Mouse (Mus musculus) left cerebral cortex, postnatal 10 days (tissue): ENCODE data around the gene Cops7a. TPM values are rescaled to one million over a fixed set of nuclear protein-coding genes. Genes with fewer than 3 reads are reported as not detected.
A peak's percentile ranks its signal among the peaks of the same experiment; 100 is the strongest.

Experiments
- DNase-seq, 2 experiments: peaks; one replicate each; pipeline ENCODE4 v3.0.0; 2021 to 2022; ENCODE audit warnings: low spot score in 2 of 2, mixed read lengths in 1 of 2; ENCODE audit errors: extremely low spot score in 1 of 2
- intact Hi-C: fragments of 180-260 bp; cut with DNase I; formaldehyde crosslinking; loops from one replicate; pipeline ENCODE4 v1.15.1; 2025
- total RNA-seq, 2 experiments: library from RNA; stranded (reverse); gene quantifications; 2 replicates each; pipeline ENCODE4 v1.2.3; 2021

Cops7a gene
- total RNA-seq, 2 experiments from 2014 or later = 115 to 116 TPM

DNA sequence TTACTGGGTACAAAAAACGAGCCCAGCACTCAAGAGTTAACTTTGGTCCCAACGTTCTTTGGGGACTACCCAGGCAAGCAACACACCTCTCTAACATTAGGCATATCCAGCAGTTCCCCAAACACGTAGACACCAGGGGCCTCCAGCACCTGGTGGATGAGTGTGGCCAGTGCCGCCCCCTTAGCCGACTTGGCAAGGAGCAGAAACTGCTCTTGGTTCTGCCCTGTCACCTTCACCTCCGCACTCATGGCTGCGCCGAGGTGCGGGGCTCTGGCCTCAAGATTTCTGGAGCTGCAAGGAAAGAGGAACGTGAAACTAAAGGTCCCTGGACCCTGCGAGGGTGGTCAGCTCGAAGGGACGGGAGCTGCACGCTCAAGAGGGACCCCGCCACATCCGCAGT is 700 bp downstream of the Cops7a start:
- intact Hi-C loops = no loop called here
- DNase-seq = no peak

DNA sequence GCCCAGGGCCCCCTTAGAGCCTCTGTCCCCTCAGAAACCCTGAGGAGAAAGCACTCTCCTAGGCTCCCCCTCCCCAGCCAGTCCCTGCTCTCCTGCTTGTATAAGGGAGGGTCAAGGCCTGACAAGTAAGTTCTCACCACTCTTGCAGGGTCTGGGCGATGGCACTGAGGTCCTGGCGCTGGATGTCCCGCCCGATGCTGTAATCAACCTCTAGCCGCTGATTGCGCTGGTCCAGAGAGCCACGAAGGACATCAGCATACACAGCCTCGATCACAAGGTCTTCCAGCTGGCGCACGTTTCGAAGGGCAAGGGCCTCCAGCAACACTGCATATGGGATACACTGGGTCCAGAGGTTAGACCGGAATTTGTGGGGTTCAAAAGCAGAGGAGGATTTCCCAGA is 4.3 kb downstream of the Cops7a start:
- intact Hi-C loops = no loop called here

GRCm38 (mm10) chr6:124959960-124960359 is 5.4 kb downstream of the Cops7a start:
- intact Hi-C loops = no loop called here

More for the DNA sequence above, 4.3 kb downstream of the Cops7a start:
- DNase-seq = peak in 1 of 2 experiments; percentile 26

GRCm38 (mm10) chr6:124958127-124958526 is 7.2 kb downstream of the Cops7a start:
- intact Hi-C loops = no loop called here
- DNase-seq = no peak

More at GRCm38 (mm10) chr6:124959960-124960359, 5.4 kb downstream of the Cops7a start:
- no peak for DNase-seq

- no peak for DNase-seq
- intact Hi-C loops = no loop called here
Measured at GRCm38 (mm10) chr6:124955212-124955611, 10.1 kb downstream of the Cops7a start.

DNA sequence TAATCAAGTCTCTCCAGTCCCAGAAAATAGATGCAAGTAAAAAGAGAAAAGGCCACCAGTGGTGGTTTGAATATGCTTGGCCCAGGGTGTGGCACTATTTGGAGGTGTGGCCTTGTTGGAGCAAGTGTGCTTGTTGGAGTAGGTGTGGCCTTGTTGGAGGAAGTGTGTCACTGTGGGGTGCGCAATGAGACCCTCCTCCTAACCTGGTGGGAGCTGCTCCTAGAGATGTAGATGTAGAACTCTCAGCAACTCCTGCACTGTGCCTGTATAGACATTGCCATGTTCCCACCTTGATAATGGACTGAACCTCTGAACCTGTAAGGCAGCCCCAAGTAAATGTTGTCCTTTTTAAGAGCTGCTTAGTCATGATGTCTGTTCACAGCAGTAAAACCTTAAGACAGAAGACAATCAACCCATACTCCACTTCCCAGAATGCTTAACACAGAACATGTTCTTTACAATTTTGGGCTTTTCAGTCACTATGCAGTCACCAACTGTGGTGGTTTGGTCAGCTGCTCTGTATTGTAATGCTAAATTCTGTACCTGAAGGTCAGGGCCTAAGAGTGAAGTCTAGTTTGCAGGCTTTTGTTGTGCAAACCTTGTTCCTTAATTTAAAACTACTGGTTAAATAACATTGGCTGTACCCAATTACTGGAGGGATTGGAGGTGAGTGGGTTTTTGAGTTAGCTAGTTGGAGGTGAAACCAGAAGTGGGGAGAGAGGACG is 11.2 kb downstream of the Cops7a start:
- DNase-seq = no peak
- intact Hi-C loops = no loop called here

GRCm38 (mm10) chr6:124943526-124943925 is 21.8 kb downstream of the Cops7a start:
- intact Hi-C loops = no loop called here
- DNase-seq = no peak

DNA sequence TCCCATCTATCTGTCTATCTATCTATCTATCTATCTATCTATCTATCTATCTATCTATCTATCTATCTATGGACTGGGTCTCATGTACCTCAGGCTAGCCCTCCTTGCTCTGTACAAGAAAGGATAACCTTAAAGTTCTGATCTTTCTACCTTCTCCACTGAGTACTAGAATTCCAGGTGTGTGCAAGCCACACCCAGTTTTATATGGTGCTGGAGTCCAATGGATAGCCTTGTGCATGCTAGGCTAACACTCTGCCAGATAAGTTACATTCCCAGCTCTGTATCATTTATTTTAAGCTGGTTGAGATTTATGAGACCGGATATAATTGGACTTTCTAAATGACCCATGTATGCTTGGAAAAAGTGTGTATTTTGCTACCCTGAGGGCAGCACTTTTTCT is 23.7 kb downstream of the Cops7a start:
- DNase-seq = no peak
- intact Hi-C loops = no loop called here

DNA sequence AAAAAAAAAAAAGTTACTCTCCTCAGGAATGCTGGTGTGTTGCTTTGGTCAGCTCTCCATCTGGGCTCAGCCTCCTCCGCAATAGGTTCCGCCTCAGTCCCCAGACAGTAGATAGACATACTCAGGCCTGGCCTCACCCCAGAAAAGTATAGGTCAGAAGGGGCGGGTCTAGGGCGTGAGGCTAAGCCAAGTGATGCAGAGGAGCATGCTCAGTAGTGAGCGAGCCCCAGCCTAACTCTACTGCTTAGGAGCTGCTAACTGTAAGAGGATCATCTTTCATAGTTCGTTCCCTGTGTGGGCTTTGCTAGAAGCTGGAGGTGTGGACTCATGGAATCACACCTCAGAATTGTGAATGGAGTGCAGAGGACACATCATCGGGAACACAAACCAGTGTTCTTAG is 26.8 kb downstream of the Cops7a start:
- DNase-seq = no peak
- intact Hi-C loops = loop anchor here (10.0 kb wide), 1 partner anchor 146 kb away; no protein-coding TSS in a partner anchor

DNA sequence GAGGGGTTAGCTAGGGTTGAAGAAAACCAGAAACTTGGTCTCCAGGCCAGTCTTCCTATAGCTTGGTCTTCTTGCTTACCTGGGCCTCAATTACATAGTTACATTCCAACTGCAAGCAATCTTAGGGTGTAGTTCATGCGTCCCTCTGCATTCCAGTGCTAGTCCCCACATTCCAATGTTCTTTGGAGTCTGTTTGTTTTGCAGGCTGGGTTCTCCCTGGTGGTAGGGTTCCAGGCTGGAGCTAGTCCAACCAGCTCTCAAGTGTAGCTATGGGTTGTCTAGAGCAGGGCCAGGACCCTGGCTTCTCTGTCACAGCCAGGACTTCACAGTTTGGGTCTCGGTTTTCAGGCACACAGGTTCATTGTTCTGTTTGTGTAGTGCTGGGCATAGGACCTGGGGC is 27.8 kb downstream of the Cops7a start:
- no peak for DNase-seq
- intact Hi-C loops = loop anchor here (10.0 kb wide), 1 partner anchor 147 kb away; no protein-coding TSS in a partner anchor

GRCm38 (mm10) chr6:124936681-124937080 is 28.7 kb downstream of the Cops7a start:
- DNase-seq = no peak
- intact Hi-C loops = loop anchor here (10.0 kb wide), 1 partner anchor 148 kb away; no protein-coding TSS in a partner anchor

- intact Hi-C loops = loop anchor here (10.0 kb wide), 1 partner anchor 150 kb away; no protein-coding TSS in a partner anchor
- DNase-seq = no peak
Measured at GRCm38 (mm10) chr6:124934670-124935069, 30.7 kb downstream of the Cops7a start.

DNA sequence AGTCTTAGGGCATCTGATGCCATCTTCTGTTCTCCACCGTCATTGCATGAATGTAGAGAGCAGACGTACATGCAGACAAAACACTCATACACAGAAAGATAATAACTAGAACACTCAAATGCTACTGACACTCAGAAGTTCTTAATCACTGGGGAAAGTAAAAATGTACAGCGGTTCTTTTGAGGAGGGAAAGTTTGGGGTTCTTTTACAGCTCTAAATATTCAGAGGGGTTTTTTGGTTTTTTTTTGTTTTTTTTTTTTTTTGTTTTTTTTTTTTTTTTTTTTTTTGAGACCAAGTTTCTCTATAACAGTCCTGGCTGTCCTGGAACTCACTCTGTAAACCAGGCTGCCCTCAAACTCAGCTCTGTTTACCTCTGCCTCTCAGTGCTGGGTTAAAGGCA is 32.2 kb downstream of the Cops7a start:
- no peak for DNase-seq
- intact Hi-C loops = loop anchor here (10.0 kb wide), 1 partner anchor 152 kb away; no protein-coding TSS in a partner anchor

- intact Hi-C loops = loop anchor here (10.0 kb wide), 1 partner anchor 152 kb away; no protein-coding TSS in a partner anchor
- DNase-seq = no peak
Measured at GRCm38 (mm10) chr6:124932314-124932695, 33.0 kb downstream of the Cops7a start.

DNA sequence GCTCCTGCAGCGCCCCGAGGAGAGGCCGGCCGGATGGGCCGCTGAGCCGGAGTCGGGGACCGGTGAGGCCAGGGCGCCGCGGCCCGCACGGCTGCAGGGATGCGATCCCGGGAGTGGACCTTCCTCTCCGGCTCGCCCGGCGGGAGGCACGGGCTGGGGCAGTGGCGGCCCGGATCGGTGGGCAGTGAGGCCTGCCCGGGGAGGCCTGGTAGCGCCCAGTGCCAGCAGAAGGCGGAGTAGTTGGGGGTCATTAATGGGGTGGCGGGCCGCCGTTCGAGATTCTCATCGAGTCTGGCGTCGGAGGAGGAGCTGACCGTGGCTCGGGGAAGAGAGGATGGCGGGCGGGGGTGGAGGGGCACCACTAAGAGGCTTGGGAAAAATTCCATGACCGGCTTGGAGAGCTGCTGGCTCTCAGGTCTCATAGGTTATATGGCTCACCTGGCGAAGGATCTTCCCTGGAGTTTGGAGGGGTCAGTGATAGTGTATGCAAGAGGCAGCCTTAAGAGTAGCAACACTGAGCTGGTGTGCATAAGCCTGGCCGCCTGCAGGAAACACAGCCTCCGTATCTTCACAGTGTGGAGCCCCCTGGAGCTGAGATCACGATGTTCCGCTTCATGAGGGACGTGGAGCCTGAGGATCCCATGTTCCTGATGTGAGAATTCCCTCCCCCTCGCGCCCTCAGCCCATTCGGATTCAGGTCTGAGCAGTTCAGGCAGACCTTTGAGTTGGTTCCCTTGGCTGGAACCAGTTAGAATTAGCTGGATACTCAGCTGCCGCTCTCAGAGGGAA is 33.6 kb downstream of the Cops7a start:
- intact Hi-C loops = loop anchor here (10.0 kb wide), 1 partner anchor 153 kb away; no protein-coding TSS in a partner anchor
- DNase-seq = peak; percentile 51 to 74

- intact Hi-C loops = loop anchor here (10.0 kb wide), 1 partner anchor 154 kb away; no protein-coding TSS in a partner anchor
- peak; percentile 96 to 99 for DNase-seq
Measured at GRCm38 (mm10) chr6:124930754-124931524, 34.4 kb downstream of the Cops7a start, which contains the start of gene Mlf2. Gene Mlf2, plus strand, starts transcription at chr6:124931386.

GRCm38 (mm10) chr6:124930231-124930630 is 35.1 kb downstream of the Cops7a start:
- no peak for DNase-seq
- intact Hi-C loops = loop anchor here (10.0 kb wide), 1 partner anchor 155 kb away; no protein-coding TSS in a partner anchor

DNA sequence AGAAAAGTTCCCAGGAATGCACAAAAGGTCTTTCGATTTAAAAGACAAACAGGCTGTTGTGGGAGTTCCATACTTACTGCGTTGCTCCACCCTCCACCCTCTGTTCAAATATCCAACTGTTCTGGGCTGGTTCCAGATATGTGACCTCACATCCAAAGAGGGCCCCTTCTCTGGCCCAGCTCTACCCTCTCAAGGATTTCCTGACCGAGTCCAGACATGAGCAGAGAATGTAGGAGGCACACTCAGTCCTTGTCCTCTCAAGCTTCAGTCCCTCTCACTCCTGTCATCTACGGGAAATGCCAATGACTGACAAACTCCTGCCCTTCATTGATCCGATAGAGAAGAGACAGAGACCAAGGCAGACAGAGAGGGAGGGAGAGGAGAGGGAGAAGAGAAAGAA is 39.4 kb downstream of the Cops7a start:
- DNase-seq = no peak
- intact Hi-C loops = no loop called here
